Mouse (Mus musculus): Measurements from ENCODE around the gene Grm4. TPM values are rescaled to one million over a fixed set of nuclear protein-coding genes. Genes with fewer than 3 reads are reported as not detected.

Gene Grm4
- polyA plus RNA-seq, 1 experiment = not detected

GRCm38 (mm10) chr17:27393432-27393831 lies 127.8 kb downstream of the Grm4 start:
- Histone ChIP-seq H3K4me3 (no peak overlapping the region), H3K27me3 (ENCODE audit: control insufficient read depth, insufficient read depth, insufficient read length) (peaks cover 44% of the 10 kb centered on the region), H3K36me3 (ENCODE audit: control insufficient read depth, insufficient read depth) (no peaks in the 10 kb centered on the region), H3ac (ENCODE audit: control insufficient read depth, insufficient read length) (no peak overlapping the region), H3K79me2 (ENCODE audit: control insufficient read depth, insufficient read depth) (no peaks in the 10 kb centered on the region), H3K4me2 (ENCODE audit: low read depth) (no peak overlapping the region)
- TF ChIP-seq POLR2AphosphoS2 (IDR thresholded peaks at IDR 0.05; ENCODE audit: insufficient read length, low read depth) = no peak

GRCm38 (mm10) chr17:27392918-27393317 lies 128.3 kb downstream of the Grm4 start:
- peaks cover 44% of the 10 kb centered on the region for H3K27me3 ChIP-seq (ENCODE audit: control insufficient read depth, insufficient read depth, insufficient read length)
- H3K79me2 ChIP-seq (ENCODE audit: control insufficient read depth, insufficient read depth) = no peaks in the 10 kb centered on the region
- no peaks in the 10 kb centered on the region for H3K36me3 ChIP-seq (ENCODE audit: control insufficient read depth, insufficient read depth)
- H3K4me3 ChIP-seq = no peak overlapping the region
- H3K4me2 ChIP-seq (ENCODE audit: low read depth) = no peak overlapping the region
- TF ChIP-seq SRF (IDR thresholded peaks at IDR 0.05; ENCODE audit: control insufficient read depth, insufficient read length, low read depth) = no peak
- no peak for TF ChIP-seq MYOG (IDR thresholded peaks at IDR 0.05; ENCODE audit: control insufficient read depth in 1 of 3, insufficient read depth in 1 of 3, insufficient read length in 2 of 3, low read depth in 2 of 3)
- TF ChIP-seq REST (IDR thresholded peaks at IDR 0.05; ENCODE audit: insufficient read depth, insufficient read length) = no peak
- TF ChIP-seq E2F4 (IDR thresholded peaks at IDR 0.05; ENCODE audit: insufficient read depth) = no peak
- TF ChIP-seq POLR2A (IDR thresholded peaks at IDR 0.05; ENCODE audit: insufficient read length, low read depth) = no peak
- TF ChIP-seq CEBPB (IDR thresholded peaks at IDR 0.05; ENCODE audit: insufficient read depth, poor library complexity, severe bottlenecking) = no peak
- TF ChIP-seq MYOD1 (IDR thresholded peaks at IDR 0.05; ENCODE audit: control insufficient read depth in 1 of 3, insufficient read length in 2 of 3, low read depth in 2 of 3) = no peak
- no peak for TF ChIP-seq MAX (IDR thresholded peaks at IDR 0.05; ENCODE audit: low read depth)
- TF ChIP-seq POLR2AphosphoS2 (IDR thresholded peaks at IDR 0.05; ENCODE audit: insufficient read length, low read depth) = no peak
- no peak for TF ChIP-seq TCF12 (IDR thresholded peaks at IDR 0.05; ENCODE audit: insufficient read depth, poor library complexity, severe bottlenecking)
- TF ChIP-seq TCF3 (IDR thresholded peaks at IDR 0.05; ENCODE audit: insufficient read length, low read depth) = no peak
- TF ChIP-seq USF1 (IDR thresholded peaks at IDR 0.05; ENCODE audit: low read depth) = no peak
- no peak overlapping the region for H3ac ChIP-seq (ENCODE audit: control insufficient read depth, insufficient read length)

- no peaks in the 10 kb centered on the region for H3K79me2 ChIP-seq (ENCODE audit: control insufficient read depth, insufficient read depth)
- H3ac ChIP-seq (ENCODE audit: control insufficient read depth, insufficient read length) = no peak overlapping the region
- no peak overlapping the region for H3K4me2 ChIP-seq (ENCODE audit: low read depth)
- TF ChIP-seq SRF (IDR thresholded peaks at IDR 0.05; ENCODE audit: control insufficient read depth, insufficient read length, low read depth) (no peak), TCF12 (IDR thresholded peaks at IDR 0.05; ENCODE audit: insufficient read depth, poor library complexity, severe bottlenecking) (no peak), POLR2A (IDR thresholded peaks at IDR 0.05; ENCODE audit: insufficient read length, low read depth) (no peak), MAX (IDR thresholded peaks at IDR 0.05; ENCODE audit: low read depth) (no peak), POLR2AphosphoS2 (IDR thresholded peaks at IDR 0.05; ENCODE audit: insufficient read length, low read depth) (no peak), MYOD1 (IDR thresholded peaks at IDR 0.05; ENCODE audit: control insufficient read depth in 1 of 3, insufficient read length in 2 of 3, low read depth in 2 of 3) (no peak), TCF3 (IDR thresholded peaks at IDR 0.05; ENCODE audit: insufficient read length, low read depth) (no peak), USF1 (IDR thresholded peaks at IDR 0.05; ENCODE audit: low read depth) (no peak), E2F4 (IDR thresholded peaks at IDR 0.05; ENCODE audit: insufficient read depth) (no peak), CEBPB (IDR thresholded peaks at IDR 0.05; ENCODE audit: insufficient read depth, poor library complexity, severe bottlenecking) (no peak), MYOG (IDR thresholded peaks at IDR 0.05; ENCODE audit: control insufficient read depth in 1 of 3, insufficient read depth in 1 of 3, insufficient read length in 2 of 3, low read depth in 2 of 3) (no peak), REST (IDR thresholded peaks at IDR 0.05; ENCODE audit: insufficient read depth, insufficient read length) (no peak)
- H3K27me3 ChIP-seq (ENCODE audit: control insufficient read depth, insufficient read depth, insufficient read length) = peaks cover 27% of the 10 kb centered on the region
- H3K4me3 ChIP-seq = no peak overlapping the region
- no peaks in the 10 kb centered on the region for H3K36me3 ChIP-seq (ENCODE audit: control insufficient read depth, insufficient read depth)
These were observed 131.2 kb downstream of the Grm4 start for GRCm38 (mm10) chr17:27390019-27390418.

GRCm38 (mm10) chr17:27389221-27390000 lies 131.8 kb downstream of the Grm4 start:
- Histone ChIP-seq H3K27me3 (ENCODE audit: control insufficient read depth, insufficient read depth, insufficient read length) (peaks cover 27% of the 10 kb centered on the region), H3ac (ENCODE audit: control insufficient read depth, insufficient read length) (no peak overlapping the region), H3K4me3 (no peak overlapping the region), H3K36me3 (ENCODE audit: control insufficient read depth, insufficient read depth) (no peaks in the 10 kb centered on the region), H3K79me2 (ENCODE audit: control insufficient read depth, insufficient read depth) (no peaks in the 10 kb centered on the region), H3K4me2 (ENCODE audit: low read depth) (no peak overlapping the region)
- TF ChIP-seq USF1 (IDR thresholded peaks at IDR 0.05; ENCODE audit: low read depth) (no peak), MYOD1 (IDR thresholded peaks at IDR 0.05; ENCODE audit: control insufficient read depth in 1 of 3, insufficient read length in 2 of 3, low read depth in 2 of 3) (no peak), E2F4 (IDR thresholded peaks at IDR 0.05; ENCODE audit: insufficient read depth) (no peak), MYOG (IDR thresholded peaks at IDR 0.05; ENCODE audit: control insufficient read depth in 1 of 3, insufficient read depth in 1 of 3, insufficient read length in 2 of 3, low read depth in 2 of 3) (no peak), TCF3 (IDR thresholded peaks at IDR 0.05; ENCODE audit: insufficient read length, low read depth) (no peak), POLR2A (IDR thresholded peaks at IDR 0.05; ENCODE audit: insufficient read length, low read depth) (no peak), SRF (IDR thresholded peaks at IDR 0.05; ENCODE audit: control insufficient read depth, insufficient read length, low read depth) (no peak), REST (IDR thresholded peaks at IDR 0.05; ENCODE audit: insufficient read depth, insufficient read length) (no peak), TCF12 (IDR thresholded peaks at IDR 0.05; ENCODE audit: insufficient read depth, poor library complexity, severe bottlenecking) (no peak), CEBPB (IDR thresholded peaks at IDR 0.05; ENCODE audit: insufficient read depth, poor library complexity, severe bottlenecking) (no peak), POLR2AphosphoS2 (IDR thresholded peaks at IDR 0.05; ENCODE audit: insufficient read length, low read depth) (no peak), MAX (IDR thresholded peaks at IDR 0.05; ENCODE audit: low read depth) (no peak)

All from myocyte (in vitro differentiated cells).